Mouse (Mus musculus) kidney, postnatal 0 days (tissue): ENCODE measurements at regions not wholly inside any gene's neighbourhood (a gene's known extent, or its start where the extent isn't known, plus 50 kb on each side); places are given as distances from the start of the nearest gene placed in this dataset.
A peak's percentile ranks its signal among the peaks of the same experiment; 100 is the strongest.

Experiments used
- ATAC-seq: fragments of 200-750 bp; cut with Nextera tagmentation; replicated peaks from 2 replicates; pipeline ENCODE4 v1.8.0; 2017; ENCODE audit warnings: low read depth, moderate number of reproducible peaks, moderate TSS enrichment, moderate library complexity; ENCODE audit not compliant: low FRiP score
- DNase-seq: peaks from one replicate; pipeline ENCODE4 v3.0.0-alpha.2; 2016; ENCODE audit warnings: low spot score
- H3K27ac ChIP-seq: fragments of 300-500 bp; sonication (generic); 2 replicates; pipeline ENCODE4 v1.5.1; 2014; ENCODE audit warnings: mild to moderate bottlenecking
- H3K27me3 ChIP-seq: fragments of 300-500 bp; sonication (generic); 2 replicates; pipeline ENCODE4 v1.6.1; 2014; ENCODE audit warnings: low read length, mixed read lengths; ENCODE audit not compliant: insufficient read depth
- H3K36me3 ChIP-seq: fragments of 300-500 bp; sonication (generic); 2 replicates; pipeline ENCODE4 v1.6.1; 2014; ENCODE audit warnings: low read length, mixed read lengths; ENCODE audit not compliant: insufficient read depth
- H3K4me1 ChIP-seq: fragments of 300-500 bp; sonication (generic); replicated peaks from 2 replicates; pipeline ENCODE4 v1.6.1; 2014; ENCODE audit warnings: antibody characterized with exemption, low read length, mixed read lengths; ENCODE audit not compliant: insufficient read depth
- H3K4me2 ChIP-seq: fragments of 300-500 bp; sonication (generic); 2 replicates; pipeline ENCODE4 v1.6.1; 2014; ENCODE audit warnings: mild to moderate bottlenecking, low read length, moderate library complexity, mixed read lengths
- H3K4me3 ChIP-seq: fragments of 300-500 bp; sonication (generic); replicated peaks from 2 replicates; pipeline ENCODE4 v1.5.1; 2014; ENCODE audit warnings: low read depth, low read length
- H3K9ac ChIP-seq: fragments of 300-500 bp; sonication (generic); 2 replicates; pipeline ENCODE4 v1.6.1; 2014; ENCODE audit warnings: low read depth, low read length
- H3K9me3 ChIP-seq: fragments of 300-500 bp; sonication (generic); replicated peaks from 2 replicates; pipeline ENCODE4 v1.6.1; 2016; ENCODE audit warnings: low read length, inconsistent platforms, mixed read lengths
- CTCF ChIP-seq: IDR thresholded peaks from 2 replicates; pipeline ENCODE4 v1.5.1; 2016; ENCODE audit warnings: antibody characterized with exemption, low read depth, mild to moderate bottlenecking, moderate library complexity
- WGBS: fragments of 180-500 bp; shearing (Covaris S2); extraction: QIAGEN DNeasy Blood & Tissue Kit; methylation state at CpG from one replicate; pipeline ENCODE4 v1.1.7; 2014; 5-methylcytosine and 5-hydroxymethylcytosine counted together

DNA sequence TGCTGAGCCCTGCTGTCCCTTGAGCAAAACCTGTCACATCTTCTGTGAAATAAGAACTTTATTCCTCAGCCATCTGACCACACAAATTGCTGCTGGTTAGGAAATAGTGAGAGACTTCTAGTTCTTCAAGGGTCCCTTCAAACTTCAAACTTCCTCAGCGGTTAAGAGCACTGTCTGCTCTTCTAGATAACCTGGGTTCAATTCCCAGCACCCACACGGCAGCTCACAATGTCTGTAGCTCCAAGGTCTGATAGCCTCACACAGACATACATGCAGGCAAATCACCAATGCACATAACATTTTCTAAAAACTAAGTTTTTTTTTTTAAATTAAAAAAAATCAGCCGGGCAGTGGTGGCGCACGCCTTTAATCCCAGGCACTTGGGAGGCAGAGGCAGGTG lies 407.0 kb upstream of the Smim15 start:
- Histone ChIP-seq H3K27me3 (no peaks in the 10 kb centered on the region), H3K4me2 (no peak overlapping the region), H3K4me3 (no peak overlapping the region), H3K36me3 (no peaks in the 10 kb centered on the region), H3K4me1 (no peaks in the 10 kb centered on the region), H3K27ac (no peak overlapping the region), H3K9me3 (no peaks in the 10 kb centered on the region), H3K9ac (no peak overlapping the region)
- TF ChIP-seq CTCF = no peak
- no peak for ATAC-seq
- 94% methylated on average over 5 of the region's 5 CpGs for WGBS
- no peak for DNase-seq

GRCm38 (mm10) chr13:107635114-107635513 lies 409.1 kb upstream of the Smim15 start:
- Histone ChIP-seq H3K9me3 (no peaks in the 10 kb centered on the region), H3K36me3 (no peaks in the 10 kb centered on the region), H3K4me3 (no peak overlapping the region), H3K4me2 (no peak overlapping the region), H3K4me1 (no peaks in the 10 kb centered on the region), H3K27me3 (no peaks in the 10 kb centered on the region), H3K27ac (no peak overlapping the region), H3K9ac (no peak overlapping the region)
- DNase-seq (no peak), ATAC-seq (no peak)
- TF ChIP-seq CTCF = no peak
- 70% methylated on average over 5 of the region's 5 CpGs for WGBS

DNA sequence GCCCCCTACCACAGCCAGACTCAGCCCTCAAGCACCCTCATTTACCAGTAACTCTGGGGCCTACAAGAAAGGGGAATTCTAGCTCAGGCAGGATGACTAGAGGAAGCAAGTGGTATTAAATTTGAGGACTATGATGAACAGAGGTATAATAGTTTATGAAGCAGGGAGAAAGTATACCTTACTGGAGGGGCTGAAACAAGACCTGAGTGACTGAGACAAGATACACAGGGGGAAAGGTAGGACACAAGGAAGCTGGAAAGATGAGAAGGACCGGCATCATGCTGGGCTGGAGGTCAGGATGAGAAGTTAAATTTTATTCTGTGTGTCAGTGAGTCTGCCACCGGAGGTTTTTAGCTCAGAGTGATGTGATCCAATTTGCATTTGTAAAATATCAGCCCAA lies 417.2 kb upstream of the Smim15 start:
- Histone ChIP-seq H3K9me3 (no peaks in the 10 kb centered on the region), H3K9ac (no peak overlapping the region), H3K36me3 (no peaks in the 10 kb centered on the region), H3K4me2 (no peak overlapping the region), H3K4me1 (no peaks in the 10 kb centered on the region), H3K27me3 (no peaks in the 10 kb centered on the region), H3K27ac (no peak overlapping the region), H3K4me3 (no peak overlapping the region)
- TF ChIP-seq CTCF = no peak
- ATAC-seq (peak; percentile 33; the same call in 1 of the 2 replicates), DNase-seq (peak; percentile 35)
- WGBS = 37% methylated on average over 2 of the region's 2 CpGs

GRCm38 (mm10) chr13:107626670-107627069 lies 417.6 kb upstream of the Smim15 start:
- WGBS = 27% methylated on average over 8 of the region's 8 CpGs
- H3K4me2 ChIP-seq = no peak overlapping the region
- H3K36me3 ChIP-seq = no peaks in the 10 kb centered on the region
- DNase-seq (no peak), ATAC-seq (peak; percentile 66)
- no peaks in the 10 kb centered on the region for H3K4me1 ChIP-seq
- H3K27ac ChIP-seq = no peak overlapping the region
- no peak overlapping the region for H3K4me3 ChIP-seq
- no peaks in the 10 kb centered on the region for H3K27me3 ChIP-seq
- H3K9ac ChIP-seq = no peak overlapping the region
- TF ChIP-seq CTCF = no peak
- no peaks in the 10 kb centered on the region for H3K9me3 ChIP-seq

- H3K4me2 ChIP-seq = no peak overlapping the region
- no peaks in the 10 kb centered on the region for H3K4me1 ChIP-seq
- H3K27me3 ChIP-seq = no peaks in the 10 kb centered on the region
- H3K9me3 ChIP-seq = no peaks in the 10 kb centered on the region
- no peak overlapping the region for H3K27ac ChIP-seq
- no peaks in the 10 kb centered on the region for H3K36me3 ChIP-seq
- no peak overlapping the region for H3K4me3 ChIP-seq
- no peak overlapping the region for H3K9ac ChIP-seq
- 57% methylated on average over 2 of the region's 2 CpGs for WGBS
- no peak for DNase-seq
- TF ChIP-seq CTCF = no peak
- no peak for ATAC-seq
Measured at GRCm38 (mm10) chr13:107621337-107621736, 422.9 kb upstream of the Smim15 start.

- no peaks in the 10 kb centered on the region for H3K27me3 ChIP-seq
- no peak overlapping the region for H3K9ac ChIP-seq
- ATAC-seq (no peak), DNase-seq (no peak)
- no peaks in the 10 kb centered on the region for H3K4me1 ChIP-seq
- 93% methylated on average over 2 of the region's 2 CpGs for WGBS
- H3K9me3 ChIP-seq = no peaks in the 10 kb centered on the region
- TF ChIP-seq CTCF = no peak
- no peaks in the 10 kb centered on the region for H3K36me3 ChIP-seq
- no peak overlapping the region for H3K4me3 ChIP-seq
- H3K4me2 ChIP-seq = no peak overlapping the region
- H3K27ac ChIP-seq = no peak overlapping the region
Measured at GRCm38 (mm10) chr13:107620887-107621286, 423.4 kb upstream of the Smim15 start.

DNA sequence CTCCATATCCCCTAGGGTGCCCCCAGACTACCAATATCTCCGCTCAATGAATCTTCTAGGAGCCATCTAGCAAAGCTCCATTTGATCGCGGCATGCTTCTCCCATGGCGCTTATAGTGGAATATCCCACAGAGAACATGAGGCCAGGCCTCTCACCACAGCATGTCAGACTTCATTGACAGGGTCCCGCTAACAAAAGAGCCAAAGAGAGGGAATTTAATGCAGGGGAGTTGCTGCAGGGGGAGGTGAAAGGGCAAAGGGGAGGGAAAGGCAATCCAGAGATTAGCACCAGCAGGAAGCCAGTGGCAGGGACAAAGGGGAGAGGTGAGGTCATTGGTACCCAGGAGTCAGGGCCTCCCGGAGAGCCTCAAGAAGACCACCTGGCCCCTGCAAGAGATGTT lies 424.0 kb upstream of the Smim15 start:
- ATAC-seq (no peak), DNase-seq (no peak)
- Histone ChIP-seq H3K9ac (no peak overlapping the region), H3K4me1 (no peaks in the 10 kb centered on the region), H3K4me3 (no peak overlapping the region), H3K27ac (no peak overlapping the region), H3K36me3 (no peaks in the 10 kb centered on the region), H3K27me3 (no peaks in the 10 kb centered on the region), H3K4me2 (no peak overlapping the region), H3K9me3 (no peaks in the 10 kb centered on the region)
- no peak for TF ChIP-seq CTCF
- WGBS = 36% methylated on average over 6 of the region's 6 CpGs
